12 mouse cellular contexts compared by ENCODE assay signal in genomic region chr7:109016378-109016923, GRCm38 (mm10).
DNase-seq lines count a peak whose midpoint lies in the region; ATAC-seq and TF ChIP-seq lines count a peak whose summit lies in the region.
"Had no signal": no experiment of that assay in that cellular context is flagged by ENCODE, and none has a peak within 500 bp of the region (broad histone marks: within the 10 kb centered on the region; RNA-seq: fewer than 3 reads in every experiment).

No protein-coding gene starts in this region.

- WGBS in intestine, embryonic 15.5 days, result 48% methylated on average over 5 of the region's 5 CpGs
- WGBS in intestine, embryonic 16.5 days, result 42% methylated on average over 5 of the region's 5 CpGs
- WGBS in forebrain, postnatal 0 days, result 26% methylated on average over 5 of the region's 5 CpGs
- 42% methylated on average over 5 of the region's 5 CpGs for WGBS in liver, embryonic 11.5 days

- no peaks in the 10 kb centered on the region for H3K4me1 ChIP-seq in intestine, embryonic 15.5 days (replicated peaks)
- no peaks in the 10 kb centered on the region for H3K4me1 ChIP-seq in intestine, embryonic 16.5 days (ENCODE audit: control insufficient read depth, insufficient read depth, low read length)
- H3K4me1 ChIP-seq in forebrain, postnatal 0 days (ENCODE audit: insufficient read depth), result peaks cover 23% of the 10 kb centered on the region
- no peaks in the 10 kb centered on the region for H3K4me1 ChIP-seq in liver, embryonic 11.5 days (replicated peaks; ENCODE audit: control insufficient read depth, insufficient read depth, low read length)

- ATAC-seq in intestine, embryonic 15.5 days, result peak; percentile 49
- no peak; the same call in 1 of the 2 replicates for ATAC-seq in intestine, embryonic 16.5 days
- peak; percentile 28 for ATAC-seq in forebrain, postnatal 0 days
- ATAC-seq in liver, embryonic 11.5 days (replicated peaks; ENCODE audit: low FRiP score), result no peak

- DNase-seq in embryo, embryonic 9.5 days (ENCODE audit: extremely low spot score), result peak; percentile 17
- peak; percentile 45 for DNase-seq in forebrain, postnatal 0 days
- peak; percentile 51 for DNase-seq in neural tube, embryonic 10.5 days (ENCODE audit: extremely low spot score, low spot score)
- no peak for DNase-seq in heart, postnatal 36 days
- no peak for DNase-seq in heart, postnatal 14 days
- no peak for DNase-seq in liver, embryonic 11.5 days (ENCODE audit: low spot score)
- DNase-seq: gastrocnemius, postnatal 36 days; kidney, postnatal 4 days had no signal

- no peak overlapping the region for H3K4me2 ChIP-seq in intestine, embryonic 15.5 days (replicated peaks)
- H3K4me2 ChIP-seq in intestine, embryonic 16.5 days (ENCODE audit: low read depth, low read length), result no peak overlapping the region
- H3K4me2 ChIP-seq in forebrain, postnatal 0 days (ENCODE audit: low read depth), result no peak overlapping the region
- H3K4me2 ChIP-seq in liver, embryonic 11.5 days, result no peak overlapping the region
- H3K4me2 ChIP-seq: embryonic facial prominence, embryonic 12.5 days; limb, embryonic 12.5 days had no signal

- no peak overlapping the region for H3K27ac ChIP-seq in intestine, embryonic 15.5 days
- no peak overlapping the region for H3K27ac ChIP-seq in intestine, embryonic 16.5 days (ENCODE audit: low read length)
- peak overlapping the region; percentile 62 for H3K27ac ChIP-seq in forebrain, postnatal 0 days (ENCODE audit: low read depth, low read length)
- no peak overlapping the region for H3K27ac ChIP-seq in liver, embryonic 11.5 days (ENCODE audit: low read depth, low read length)
- H3K27ac ChIP-seq: embryonic facial prominence, embryonic 12.5 days; limb, embryonic 12.5 days had no signal

- H3K9me3 ChIP-seq in intestine, embryonic 15.5 days, result no peaks in the 10 kb centered on the region
- no peaks in the 10 kb centered on the region for H3K9me3 ChIP-seq in intestine, embryonic 16.5 days (ENCODE audit: control insufficient read depth, low read length)
- no peaks in the 10 kb centered on the region for H3K9me3 ChIP-seq in forebrain, postnatal 0 days (ENCODE audit: low read length)
- H3K9me3 ChIP-seq in liver, embryonic 11.5 days (ENCODE audit: control insufficient read depth, low read length), result no peaks in the 10 kb centered on the region
- H3K9me3 ChIP-seq: embryonic facial prominence, embryonic 12.5 days; limb, embryonic 12.5 days had no signal

- H3K27me3 ChIP-seq in intestine, embryonic 15.5 days (replicated peaks), result peaks cover 14% of the 10 kb centered on the region
- peaks cover 14% of the 10 kb centered on the region for H3K27me3 ChIP-seq in intestine, embryonic 16.5 days (replicated peaks; ENCODE audit: control insufficient read depth, insufficient read depth, low read length)
- no peaks in the 10 kb centered on the region for H3K27me3 ChIP-seq in forebrain, postnatal 0 days (ENCODE audit: insufficient read depth, low read length)
- H3K27me3 ChIP-seq in liver, embryonic 11.5 days (replicated peaks; ENCODE audit: control insufficient read depth, insufficient read depth, low read length), result peaks cover 17% of the 10 kb centered on the region

- intact Hi-C loops in heart, postnatal 36 days (cut with DNase I), result no loop called here
- intact Hi-C loops in heart, postnatal 14 days (cut with DNase I), result no loop called here

- H3K9ac ChIP-seq in intestine, embryonic 15.5 days, result no peak overlapping the region
- no peak overlapping the region for H3K9ac ChIP-seq in intestine, embryonic 16.5 days (ENCODE audit: low read depth, low read length)
- no peak overlapping the region for H3K9ac ChIP-seq in forebrain, postnatal 0 days
- no peak overlapping the region for H3K9ac ChIP-seq in liver, embryonic 11.5 days (ENCODE audit: low read depth, low read length)
- H3K9ac ChIP-seq: embryonic facial prominence, embryonic 12.5 days; limb, embryonic 12.5 days had no signal

- no peak overlapping the region for H3K4me3 ChIP-seq in intestine, embryonic 15.5 days (replicated peaks)
- H3K4me3 ChIP-seq in intestine, embryonic 16.5 days (ENCODE audit: low read length), result no peak overlapping the region
- H3K4me3 ChIP-seq in forebrain, postnatal 0 days (ENCODE audit: low read depth, low read length), result no peak overlapping the region
- no peak overlapping the region for H3K4me3 ChIP-seq in liver, embryonic 11.5 days (ENCODE audit: low read depth, low read length)
- H3K4me3 ChIP-seq: embryonic facial prominence, embryonic 12.5 days; limb, embryonic 12.5 days had no signal

- H3K36me3 ChIP-seq in intestine, embryonic 15.5 days, result no peaks in the 10 kb centered on the region
- H3K36me3 ChIP-seq in intestine, embryonic 16.5 days (ENCODE audit: control insufficient read depth, insufficient read depth, low read length), result no peaks in the 10 kb centered on the region
- peaks cover 4% of the 10 kb centered on the region; the same call in 1 of the 2 replicates for H3K36me3 ChIP-seq in forebrain, postnatal 0 days (ENCODE audit: insufficient read depth)
- no peaks in the 10 kb centered on the region for H3K36me3 ChIP-seq in liver, embryonic 11.5 days (ENCODE audit: control insufficient read depth, insufficient read depth, low read length)
- H3K36me3 ChIP-seq: embryonic facial prominence, embryonic 12.5 days; limb, embryonic 12.5 days had no signal

- no peak for TF ChIP-seq CTCF in forebrain, postnatal 0 days (IDR thresholded peaks at IDR 0.05; ENCODE audit: low read depth)

Comparison
In these comparisons a context has a peak if more than half of its experiments do, and no peak if none do; other contexts are left out.
1. ATAC-seq: peak in intestine, embryonic 15.5 days (single experiment) and forebrain, postnatal 0 days (single experiment); none in intestine, embryonic 16.5 days (single experiment) and liver, embryonic 11.5 days (single experiment).
2. DNase-seq: peak in embryo, embryonic 9.5 days (single experiment), forebrain, postnatal 0 days (single experiment) and neural tube, embryonic 10.5 days (single experiment); none in heart, postnatal 36 days (0 of 2), heart, postnatal 14 days (0 of 2) and liver, embryonic 11.5 days (single experiment).